Mouse (Mus musculus) CD4-positive, CD25-positive, alpha-beta regulatory T cell, adult 2 months (primary cell): Measurements from ENCODE around the gene Cmc1.
A peak's percentile ranks its signal among the peaks of the same experiment; 100 is the strongest.

Source experiments
- DNase-seq: peaks from one replicate; pipeline ENCODE4 v3.0.0-alpha.2; 2012; ENCODE audit warnings: low read depth, low spot score

Cmc1 gene

DNA sequence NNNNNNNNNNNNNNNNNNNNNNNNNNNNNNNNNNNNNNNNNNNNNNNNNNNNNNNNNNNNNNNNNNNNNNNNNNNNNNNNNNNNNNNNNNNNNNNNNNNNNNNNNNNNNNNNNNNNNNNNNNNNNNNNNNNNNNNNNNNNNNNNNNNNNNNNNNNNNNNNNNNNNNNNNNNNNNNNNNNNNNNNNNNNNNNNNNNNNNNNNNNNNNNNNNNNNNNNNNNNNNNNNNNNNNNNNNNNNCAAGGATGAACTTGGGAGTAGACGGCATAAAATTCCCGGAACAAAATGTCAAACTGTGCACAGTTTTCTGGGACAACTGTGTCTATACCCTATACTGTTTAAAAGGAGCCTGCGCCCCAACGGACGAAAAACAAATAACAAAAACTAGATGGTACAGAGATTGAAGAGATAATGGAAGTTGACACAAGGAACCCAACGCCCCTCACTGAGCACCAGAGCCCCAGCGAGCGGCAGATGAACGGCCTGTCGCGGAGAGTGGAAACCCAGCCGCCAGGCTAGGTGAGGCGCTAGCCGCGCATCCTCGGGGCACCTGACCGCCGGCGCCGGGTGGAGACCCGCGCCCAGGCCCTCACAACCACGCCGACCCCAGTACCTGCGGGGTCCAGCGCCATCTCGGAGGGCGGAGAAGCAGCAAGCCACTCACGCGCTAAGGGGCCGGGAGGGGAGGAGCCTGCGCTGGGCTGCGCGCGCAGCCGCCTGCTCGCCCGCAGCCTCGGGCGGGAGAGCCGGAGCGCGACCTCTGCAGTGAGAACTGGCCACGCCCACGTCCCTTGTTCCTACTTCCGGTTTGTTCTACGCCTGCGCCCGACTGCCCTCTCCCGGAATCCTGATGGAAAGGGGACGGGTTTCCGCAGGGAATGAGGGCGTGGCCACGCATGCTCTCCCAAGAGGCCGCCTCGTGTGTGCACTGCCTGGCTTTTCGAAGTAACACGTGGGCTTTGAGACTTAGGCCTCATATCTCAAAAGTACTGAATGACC lies at the start of gene Cmc1:
Gene Cmc1 (minus strand): TSS at position 771 of the 996 bp plus-strand sequence.
- DNase-seq = peak; percentile 94

DNA sequence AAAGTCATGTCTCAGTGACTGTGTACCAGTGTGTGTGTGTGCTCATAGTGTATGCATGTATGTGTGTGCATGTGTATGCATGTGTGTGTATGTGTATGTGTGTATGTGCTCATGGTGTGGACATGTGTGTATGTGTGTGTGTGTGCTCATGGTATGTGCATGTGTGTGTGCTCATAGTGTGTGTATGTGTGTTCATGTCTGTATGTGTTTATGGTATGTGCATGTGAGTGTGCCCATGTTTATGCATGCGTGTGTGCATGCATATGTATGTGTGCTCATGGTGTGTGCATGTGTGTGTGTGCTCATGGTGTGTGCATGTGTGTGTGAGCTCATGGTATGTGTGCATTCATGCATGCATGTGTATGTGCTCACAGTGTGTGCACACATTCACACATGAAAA lies 48.6 kb upstream of the Cmc1 start:
- no peak for DNase-seq

- no peak for DNase-seq
Observed at GRCm38 (mm10) chr9:118196661-118197390, 46.8 kb upstream of the Cmc1 start.

GRCm38 (mm10) chr9:118193263-118193662 lies 43.3 kb upstream of the Cmc1 start:
- DNase-seq = no peak

DNA sequence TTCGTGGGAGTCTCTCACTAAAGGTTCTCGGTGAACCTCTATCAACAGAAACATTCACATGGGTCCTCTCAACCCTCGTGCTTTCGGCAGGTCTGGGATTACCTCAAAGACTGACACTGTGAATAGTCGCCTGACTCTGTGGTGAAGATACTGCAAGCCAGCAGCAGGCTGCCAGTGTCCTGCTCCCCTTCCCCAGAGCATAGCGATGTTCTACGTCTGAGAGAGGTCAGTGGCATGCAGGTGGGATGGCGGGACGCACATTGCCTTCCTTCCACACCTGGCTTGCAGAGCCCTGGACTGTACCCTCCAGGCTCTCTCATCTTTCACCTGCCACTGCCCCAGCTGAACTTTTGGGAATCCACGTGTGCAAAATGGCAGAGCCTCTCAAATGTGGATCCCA lies 41.3 kb upstream of the Cmc1 start:
- no peak for DNase-seq

- DNase-seq = peak; percentile 11
Observed at GRCm38 (mm10) chr9:118188374-118188773, 38.4 kb upstream of the Cmc1 start.

- no peak for DNase-seq
Observed at GRCm38 (mm10) chr9:118187420-118187819, 37.4 kb upstream of the Cmc1 start.

GRCm38 (mm10) chr9:118186776-118187175 lies 36.8 kb upstream of the Cmc1 start:
- no peak for DNase-seq

DNA sequence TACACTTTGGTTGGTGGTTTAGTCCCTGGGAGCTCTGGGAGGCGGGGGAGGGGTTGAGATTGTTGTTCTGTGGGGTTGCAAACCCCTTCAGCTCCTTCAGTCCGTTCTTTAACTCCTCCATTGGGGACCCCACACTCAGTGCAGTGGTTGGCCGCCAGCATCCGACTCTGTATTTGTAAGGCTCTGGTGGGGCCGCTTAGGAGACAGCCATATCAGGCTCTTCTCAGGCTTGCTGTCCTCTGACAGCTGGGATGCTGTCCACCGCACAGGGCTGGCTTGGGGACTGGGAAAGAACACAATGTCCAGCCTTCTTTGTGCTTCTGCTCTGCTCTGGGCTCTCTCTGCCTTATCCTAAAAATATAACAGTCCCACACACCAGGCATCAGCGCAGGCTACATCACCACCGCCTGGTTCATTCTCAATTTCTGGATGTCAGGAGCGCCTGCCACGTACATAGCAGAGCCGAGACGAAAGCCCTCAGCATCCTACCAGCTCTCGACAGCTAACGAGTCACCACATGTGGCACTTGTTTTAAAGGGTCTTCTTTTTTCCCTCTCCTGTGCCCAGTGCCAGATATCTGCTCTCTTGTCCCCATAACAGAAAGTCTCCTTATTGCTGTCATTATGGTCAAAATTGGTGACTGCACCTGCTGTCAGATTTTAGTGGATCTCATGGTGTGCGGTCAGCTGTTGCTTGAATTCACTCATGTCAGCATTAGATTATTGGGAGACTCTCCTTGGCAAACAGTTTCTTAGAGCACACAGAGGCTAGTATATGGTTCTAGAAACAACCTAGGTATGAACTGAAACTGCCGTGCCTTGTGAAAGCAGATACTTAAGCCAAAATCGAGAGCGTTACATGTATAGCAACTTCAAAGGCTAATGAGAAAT lies 29.4 kb upstream of the Cmc1 start:
- DNase-seq = no peak

DNA sequence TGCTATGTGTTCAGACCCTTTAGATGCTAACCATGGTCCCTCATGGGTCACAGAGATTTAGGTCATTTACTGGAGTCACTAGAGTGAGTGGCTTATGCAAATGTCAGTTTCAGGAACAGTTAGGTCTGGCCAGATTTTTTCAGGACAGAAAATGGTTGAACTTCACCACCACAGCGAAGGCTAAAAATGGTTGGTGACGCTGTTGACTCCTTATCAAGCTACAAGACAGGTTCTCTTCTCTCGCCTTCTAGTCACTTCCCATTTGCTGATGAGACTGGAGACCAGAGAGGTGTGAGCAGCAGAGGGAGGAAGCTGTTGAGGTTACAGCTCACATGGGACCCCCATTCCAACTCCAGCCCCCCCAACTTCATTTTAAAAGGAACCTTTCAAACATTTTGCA lies 26.7 kb upstream of the Cmc1 start:
- no peak for DNase-seq

GRCm38 (mm10) chr9:118175411-118175810 lies 25.4 kb upstream of the Cmc1 start:
- no peak for DNase-seq

DNA sequence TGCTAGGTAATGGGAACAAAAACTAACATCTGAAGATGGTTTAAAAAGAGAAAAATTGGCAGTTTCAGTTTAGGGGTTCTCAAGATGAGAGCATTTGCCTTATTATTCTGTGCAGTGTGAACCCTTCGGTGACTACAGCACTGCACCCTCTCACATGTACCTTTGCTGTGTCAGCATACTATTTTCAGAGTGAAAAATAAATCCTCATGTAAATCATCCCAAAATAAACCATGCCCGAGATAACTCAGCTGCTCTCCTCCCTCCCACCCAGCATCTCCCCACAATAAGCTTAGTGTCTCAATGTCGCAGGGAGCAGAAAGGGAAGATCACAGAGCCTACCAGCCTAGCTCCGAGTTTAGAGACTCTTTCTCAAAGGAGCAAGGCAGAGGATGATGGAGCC lies 23.1 kb upstream of the Cmc1 start:
- no peak for DNase-seq

DNA sequence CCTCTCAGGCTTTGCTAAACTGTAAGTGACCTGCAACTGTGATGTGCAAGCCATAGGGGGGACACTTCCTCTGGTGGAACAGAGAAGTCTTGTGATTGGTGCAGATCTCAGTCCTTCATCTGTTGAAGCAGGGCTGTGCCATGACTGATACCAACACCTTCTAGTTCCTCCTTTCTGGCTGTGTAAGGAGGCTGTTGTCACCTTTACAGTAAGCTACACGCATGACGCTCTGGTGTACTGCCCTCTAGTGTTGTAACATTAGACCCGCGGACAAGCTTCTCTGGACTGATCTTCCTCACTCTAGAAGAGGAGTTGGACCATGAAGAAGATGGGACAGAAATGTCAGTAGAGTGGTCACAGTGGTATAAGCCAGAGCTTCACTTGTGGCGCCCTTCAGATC lies 18.6 kb upstream of the Cmc1 start:
- DNase-seq = peak; percentile 67

GRCm38 (mm10) chr9:118167606-118168005 lies 17.6 kb upstream of the Cmc1 start:
- peak; percentile 70 for DNase-seq

DNA sequence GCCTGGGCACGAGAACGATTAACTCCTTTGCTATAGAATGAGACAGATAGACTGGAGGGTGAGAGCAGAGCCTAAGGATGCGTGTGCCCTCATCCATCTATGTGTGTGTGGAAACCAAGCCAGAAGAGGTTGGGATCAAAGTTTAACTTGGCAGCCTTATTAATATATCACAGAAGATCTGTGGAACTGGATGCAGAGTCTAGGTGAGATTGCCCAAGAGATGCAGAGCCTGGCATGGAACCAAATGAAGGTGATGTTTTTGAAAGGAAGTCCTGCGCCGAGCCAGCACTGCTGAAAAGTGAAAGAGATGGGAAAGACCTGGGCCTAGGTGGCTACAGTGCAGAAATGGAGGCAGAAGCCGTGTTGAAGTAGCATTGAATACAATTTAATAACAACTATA lies 11.6 kb upstream of the Cmc1 start:
- no peak for DNase-seq

- DNase-seq = no peak
Observed at GRCm38 (mm10) chr9:118159936-118160335, 10.0 kb upstream of the Cmc1 start.

- DNase-seq = no peak
Observed at GRCm38 (mm10) chr9:118158201-118158600, 8.2 kb upstream of the Cmc1 start.

GRCm38 (mm10) chr9:118157234-118157633 lies 7.3 kb upstream of the Cmc1 start:
- peak; percentile 55 for DNase-seq

DNA sequence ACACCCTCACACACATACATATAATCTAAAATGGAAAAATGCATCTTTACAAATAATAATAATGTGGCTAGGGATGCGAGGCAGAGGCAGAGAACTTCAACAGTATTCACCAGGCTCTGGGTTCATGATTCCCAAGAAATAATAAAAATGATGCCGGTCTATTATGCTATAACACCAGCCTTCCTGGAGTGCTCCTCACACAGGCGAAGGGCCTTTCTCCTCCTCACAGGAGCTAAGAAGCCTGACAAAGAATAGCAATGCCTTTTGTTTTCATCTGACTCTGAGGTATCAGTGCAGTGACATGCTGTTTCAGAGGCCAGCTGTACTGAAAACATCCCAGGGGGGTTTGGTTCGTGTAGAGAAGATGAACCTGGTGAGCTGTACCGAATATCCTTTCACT lies 4.7 kb upstream of the Cmc1 start:
- no peak for DNase-seq

GRCm38 (mm10) chr9:118151221-118151507 lies 1.2 kb upstream of the Cmc1 start:
- no peak for DNase-seq

- DNase-seq = no peak
Observed at GRCm38 (mm10) chr9:118150429-118151220, 648 bp upstream of the Cmc1 start.
